Mouse (Mus musculus) stomach, embryonic 16.5 days (tissue): ENCODE measurements around the gene Unc13a. TPM values are rescaled to one million over a fixed set of nuclear protein-coding genes. Genes with fewer than 3 reads are reported as not detected.
A peak's percentile ranks its signal among the peaks of the same experiment; 100 is the strongest.

ENCODE experiments used
- ATAC-seq: fragments of 200-750 bp; cut with Nextera tagmentation; 2 replicates; pipeline ENCODE4 v1.8.0; 2017; ENCODE audit warnings: moderate number of reproducible peaks, moderate TSS enrichment; ENCODE audit not compliant: insufficient read depth, low FRiP score
- H3K27ac ChIP-seq: fragments of 300-500 bp; sonication (generic); 2 replicates; pipeline ENCODE4 v1.5.1; 2014; ENCODE audit warnings: low read length
- H3K27me3 ChIP-seq: fragments of 300-500 bp; sonication (generic); 2 replicates; pipeline ENCODE4 v1.6.1; 2014; ENCODE audit warnings: low read length, control low read depth, mixed read lengths; ENCODE audit not compliant: control insufficient read depth, insufficient read depth
- H3K36me3 ChIP-seq: fragments of 300-500 bp; sonication (generic); 2 replicates; pipeline ENCODE4 v1.6.1; 2014; ENCODE audit warnings: low read length; ENCODE audit not compliant: control insufficient read depth, insufficient read depth
- H3K4me1 ChIP-seq: fragments of 300-500 bp; sonication (generic); 2 replicates; pipeline ENCODE4 v1.6.1; 2014; ENCODE audit warnings: low read length, control low read depth, mixed read lengths; ENCODE audit not compliant: control insufficient read depth, insufficient read depth
- H3K4me2 ChIP-seq: fragments of 300-500 bp; sonication (generic); 2 replicates; pipeline ENCODE4 v1.6.1; 2014; ENCODE audit warnings: low read depth, low read length, mixed read lengths
- H3K4me3 ChIP-seq: fragments of 300-500 bp; sonication (generic); replicated peaks from 2 replicates; pipeline ENCODE4 v1.5.1; 2014; ENCODE audit warnings: mild to moderate bottlenecking, low read length
- H3K9ac ChIP-seq: fragments of 300-500 bp; sonication (generic); 2 replicates; pipeline ENCODE4 v1.6.1; 2014; ENCODE audit warnings: low read length
- H3K9me3 ChIP-seq: fragments of 300-500 bp; sonication (generic); replicated peaks from 2 replicates; pipeline ENCODE4 v1.6.1; 2016; ENCODE audit warnings: low read length, control low read depth; ENCODE audit not compliant: control insufficient read depth
- WGBS: fragments of 180-500 bp; shearing (Covaris S2); extraction: QIAGEN DNeasy Blood & Tissue Kit; methylation state at CpG from one replicate; pipeline ENCODE4 v1.1.7; 2014; 5-methylcytosine and 5-hydroxymethylcytosine counted together
- polyA plus RNA-seq: library from polyadenylated mRNA; unstranded; fragments of >200 nt; fragmentation: Nextera tagmentation; extraction: Ambion mirVana; gene quantifications from 2 replicates; pipeline ENCODE4 v1.2.1, GENCODE M21; 2015

The Unc13a gene
- polyA plus RNA-seq, 1 experiment from 2014 or later = 1.2 TPM

GRCm38 (mm10) chr8:71659751-71660150 is 11.8 kb downstream of the Unc13a start:
- Histone ChIP-seq H3K9me3 (no peaks in the 10 kb centered on the region), H3K9ac (no peak overlapping the region), H3K27me3 (peaks cover 48% of the 10 kb centered on the region), H3K36me3 (no peaks in the 10 kb centered on the region), H3K27ac (no peak overlapping the region), H3K4me1 (peaks cover 2% of the 10 kb centered on the region; the same call in 1 of the 2 replicates), H3K4me3 (no peak overlapping the region), H3K4me2 (no peak overlapping the region)
- ATAC-seq = no peak
- 56% methylated on average over 1 of the region's 1 CpGs for WGBS

- H3K27me3 ChIP-seq = peaks cover 58% of the 10 kb centered on the region
- no peak for ATAC-seq
- H3K4me3 ChIP-seq = no peak overlapping the region
- H3K9ac ChIP-seq = no peak overlapping the region
- H3K27ac ChIP-seq = no peak overlapping the region
- H3K4me2 ChIP-seq = no peak overlapping the region
- 22% methylated on average over 17 of the region's 17 CpGs for WGBS
- no peaks in the 10 kb centered on the region for H3K36me3 ChIP-seq
- no peaks in the 10 kb centered on the region for H3K9me3 ChIP-seq
- H3K4me1 ChIP-seq = peaks cover 5% of the 10 kb centered on the region; the same call in 1 of the 2 replicates
Measured at GRCm38 (mm10) chr8:71658515-71659049, 13.0 kb downstream of the Unc13a start.

GRCm38 (mm10) chr8:71657816-71658215 is 13.7 kb downstream of the Unc13a start:
- H3K4me2 ChIP-seq = no peak overlapping the region
- no peaks in the 10 kb centered on the region for H3K36me3 ChIP-seq
- no peak overlapping the region for H3K9ac ChIP-seq
- no peak overlapping the region for H3K4me3 ChIP-seq
- H3K27me3 ChIP-seq = peaks cover 58% of the 10 kb centered on the region
- 19% methylated on average over 9 of the region's 9 CpGs for WGBS
- no peaks in the 10 kb centered on the region for H3K9me3 ChIP-seq
- no peak for ATAC-seq
- H3K27ac ChIP-seq = no peak overlapping the region
- peaks cover 5% of the 10 kb centered on the region; the same call in 1 of the 2 replicates for H3K4me1 ChIP-seq

- Histone ChIP-seq H3K4me2 (peak overlapping the region; percentile 35), H3K36me3 (no peaks in the 10 kb centered on the region), H3K9ac (no peak overlapping the region), H3K9me3 (no peaks in the 10 kb centered on the region), H3K27me3 (peaks cover 50% of the 10 kb centered on the region), H3K27ac (no peak overlapping the region), H3K4me1 (peaks cover 5% of the 10 kb centered on the region; the same call in 1 of the 2 replicates), H3K4me3 (peak overlapping the region; percentile 24)
- peak; percentile 54; the same call in 1 of the 2 replicates for ATAC-seq
- 3% methylated on average over 24 of the region's 24 CpGs for WGBS
Measured at GRCm38 (mm10) chr8:71654600-71654999, 17.0 kb downstream of the Unc13a start.

- Histone ChIP-seq H3K36me3 (no peaks in the 10 kb centered on the region), H3K9ac (no peak overlapping the region), H3K4me3 (no peak overlapping the region), H3K4me1 (no peaks in the 10 kb centered on the region), H3K27me3 (no peaks in the 10 kb centered on the region), H3K9me3 (no peaks in the 10 kb centered on the region), H3K4me2 (no peak overlapping the region), H3K27ac (no peak overlapping the region)
- ATAC-seq = no peak
- 74% methylated on average over 9 of the region's 9 CpGs for WGBS
Measured at GRCm38 (mm10) chr8:71645510-71645909, 26.0 kb downstream of the Unc13a start.

- Histone ChIP-seq H3K4me1 (no peaks in the 10 kb centered on the region), H3K27me3 (peaks cover 3% of the 10 kb centered on the region; the same call in 1 of the 2 replicates), H3K4me3 (no peak overlapping the region), H3K4me2 (no peak overlapping the region), H3K36me3 (no peaks in the 10 kb centered on the region), H3K27ac (no peak overlapping the region), H3K9ac (no peak overlapping the region), H3K9me3 (no peaks in the 10 kb centered on the region)
- ATAC-seq = no peak
- 79% methylated on average over 4 of the region's 4 CpGs for WGBS
Measured at GRCm38 (mm10) chr8:71639318-71639717, 32.2 kb downstream of the Unc13a start.

GRCm38 (mm10) chr8:71638321-71638720 is 33.2 kb downstream of the Unc13a start:
- H3K27ac ChIP-seq = no peak overlapping the region
- no peak overlapping the region for H3K4me3 ChIP-seq
- no peak overlapping the region for H3K4me2 ChIP-seq
- 59% methylated on average over 6 of the region's 6 CpGs for WGBS
- peaks cover 6% of the 10 kb centered on the region; the same call in 1 of the 2 replicates for H3K27me3 ChIP-seq
- H3K36me3 ChIP-seq = no peaks in the 10 kb centered on the region
- H3K9me3 ChIP-seq = no peaks in the 10 kb centered on the region
- no peaks in the 10 kb centered on the region for H3K4me1 ChIP-seq
- no peak overlapping the region for H3K9ac ChIP-seq
- ATAC-seq = no peak

- no peak overlapping the region for H3K27ac ChIP-seq
- 62% methylated on average over 8 of the region's 8 CpGs for WGBS
- H3K4me2 ChIP-seq = no peak overlapping the region
- H3K27me3 ChIP-seq = peaks cover 6% of the 10 kb centered on the region; the same call in 1 of the 2 replicates
- no peaks in the 10 kb centered on the region for H3K9me3 ChIP-seq
- H3K4me1 ChIP-seq = no peaks in the 10 kb centered on the region
- ATAC-seq = no peak
- H3K36me3 ChIP-seq = no peaks in the 10 kb centered on the region
- H3K9ac ChIP-seq = no peak overlapping the region
- no peak overlapping the region for H3K4me3 ChIP-seq
Measured at GRCm38 (mm10) chr8:71637149-71638095, 34.1 kb downstream of the Unc13a start.
